Mouse (Mus musculus) erythroblast, embryonic 14.5 days (primary cell): Measurements from ENCODE around the gene Il2rb.

Source experiments
- GATA1 ChIP-seq: IDR thresholded peaks from 2 replicates; pipeline ENCODE4 v1.6.1; 2012; ENCODE audit warnings: low read length, inconsistent platforms, mixed read lengths
- TAL1 ChIP-seq: IDR thresholded peaks from 3 replicates; pipeline ENCODE4 v1.6.1; 2012; ENCODE audit warnings: low read length, inconsistent platforms, mixed read lengths

DNA sequence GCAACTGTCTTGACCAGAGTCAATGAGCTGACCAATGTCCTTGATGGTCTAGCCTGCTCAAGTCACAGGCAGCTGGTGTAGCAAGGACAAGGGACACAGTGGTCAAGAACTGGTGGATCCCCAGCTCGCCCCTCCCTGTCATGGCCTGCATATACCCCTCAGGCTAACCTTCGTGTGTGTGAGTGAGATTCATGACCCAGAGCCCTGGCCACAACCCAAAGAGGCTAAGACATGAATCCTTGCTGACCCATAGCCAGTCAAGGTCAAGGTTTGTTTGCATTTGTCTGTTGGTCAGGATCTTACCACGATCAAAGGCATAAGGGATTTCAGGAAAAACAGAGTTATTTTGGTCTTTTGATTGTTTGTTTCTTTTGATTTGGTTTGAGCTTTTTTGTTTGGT lies 12.6 kb downstream of the Il2rb start:
- TF ChIP-seq TAL1 (no peak), GATA1 (no peak)
